Mouse (Mus musculus) liver, embryonic 13.5 days (tissue): ENCODE results near the gene Rabep1. TPM values are rescaled to one million over a fixed set of nuclear protein-coding genes. Genes with fewer than 3 reads are reported as not detected.

ENCODE experiments used
- ATAC-seq: fragments of 200-750 bp; cut with Nextera tagmentation; 2 replicates; pipeline ENCODE4 v1.8.0; 2017; ENCODE audit warnings: low read depth, mild to moderate bottlenecking, moderate number of reproducible peaks, moderate library complexity
- DNase-seq: peaks from one replicate; pipeline ENCODE4 v3.0.0; 2022
- H3K27ac ChIP-seq: fragments of 300-500 bp; sonication (generic); 2 replicates; pipeline ENCODE4 v1.5.1; 2015; ENCODE audit warnings: moderate library complexity, mild to moderate bottlenecking, inconsistent platforms
- H3K27me3 ChIP-seq: fragments of 300-500 bp; sonication (generic); 2 replicates; pipeline ENCODE4 v1.6.1; 2015; ENCODE audit warnings: mild to moderate bottlenecking, inconsistent platforms
- H3K36me3 ChIP-seq: fragments of 300-500 bp; sonication (generic); 2 replicates; pipeline ENCODE4 v1.6.1; 2015; ENCODE audit warnings: mild to moderate bottlenecking, inconsistent platforms
- H3K4me1 ChIP-seq: fragments of 300-500 bp; sonication (generic); replicated peaks from 2 replicates; pipeline ENCODE4 v1.6.1; 2015; ENCODE audit warnings: inconsistent platforms
- H3K4me2 ChIP-seq: fragments of 300-500 bp; sonication (generic); 2 replicates; pipeline ENCODE4 v1.6.1; 2015; ENCODE audit warnings: inconsistent platforms, mild to moderate bottlenecking, moderate library complexity
- H3K4me3 ChIP-seq: fragments of 300-500 bp; sonication (generic); replicated peaks from 2 replicates; pipeline ENCODE4 v1.5.1; 2015; ENCODE audit warnings: mild to moderate bottlenecking, inconsistent platforms
- H3K9ac ChIP-seq: fragments of 300-500 bp; sonication (generic); 2 replicates; pipeline ENCODE4 v1.6.1; 2015; ENCODE audit warnings: mild to moderate bottlenecking, inconsistent platforms
- H3K9me3 ChIP-seq: fragments of 300-500 bp; sonication (generic); replicated peaks from 2 replicates; pipeline ENCODE4 v1.6.1; 2016; ENCODE audit warnings: inconsistent platforms
- WGBS: fragments of 180-500 bp; shearing (Covaris S2); methylation state at CpG from one replicate; pipeline ENCODE4 v1.1.7; 2015; ENCODE audit not compliant: insufficient replicate concordance; 5-methylcytosine and 5-hydroxymethylcytosine counted together
- polyA plus RNA-seq: library from polyadenylated mRNA; unstranded; fragments of >200 nt; fragmentation: Nextera tagmentation; extraction: Ambion mirVana; gene quantifications from 2 replicates; pipeline ENCODE4 v1.2.1, GENCODE M21; 2015

Gene Rabep1
- polyA plus RNA-seq, 1 experiment from 2014 or later = 17.6 TPM

- DNase-seq (no peak), ATAC-seq (0 out of 2 replicates have a peak, but pooled peaks have one; percentile 19)
- H3K9me3 ChIP-seq = no peaks in the 10 kb centered on the region
- H3K9ac ChIP-seq = peak overlapping the region; percentile 88
- H3K36me3 ChIP-seq = peaks cover 69% of the 10 kb centered on the region
- peak overlapping the region; percentile 95 for H3K4me3 ChIP-seq
- WGBS = 69% methylated on average over 14 of the region's 14 CpGs
- H3K27ac ChIP-seq = peak overlapping the region; percentile 58
- peak overlapping the region; percentile 95 for H3K4me2 ChIP-seq
- H3K4me1 ChIP-seq = peaks cover 40% of the 10 kb centered on the region
- no peaks in the 10 kb centered on the region for H3K27me3 ChIP-seq
These were observed 136.4 kb downstream of the Rabep1 start for GRCm38 (mm10) chr11:70980751-70981510.

DNA sequence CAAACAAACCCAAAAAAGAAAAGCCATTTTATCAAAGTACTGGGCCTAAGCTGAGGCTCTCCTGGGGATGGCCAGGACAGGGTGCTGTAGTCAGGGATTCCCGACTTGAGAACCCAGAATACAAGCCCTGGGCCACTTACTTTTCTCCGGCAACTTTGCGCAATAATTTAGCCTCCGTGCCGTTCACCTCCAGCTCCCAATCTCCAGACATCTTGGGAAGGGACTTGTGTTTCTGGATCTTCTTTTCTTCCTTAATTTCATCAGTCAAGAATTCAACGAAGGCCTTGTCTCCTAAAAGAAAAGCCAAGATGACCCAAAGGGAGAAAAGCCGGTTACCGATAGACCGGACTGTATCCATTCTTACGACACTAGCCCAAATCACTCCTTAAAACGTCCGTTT is 137.5 kb downstream of the Rabep1 start:
- H3K4me3 ChIP-seq = peak overlapping the region; percentile 95
- peak overlapping the region; percentile 55; the same call in 1 of the 2 replicates for H3K27ac ChIP-seq
- H3K36me3 ChIP-seq = peaks cover 69% of the 10 kb centered on the region
- H3K27me3 ChIP-seq = no peaks in the 10 kb centered on the region
- peak overlapping the region; percentile 95 for H3K4me2 ChIP-seq
- peaks cover 40% of the 10 kb centered on the region for H3K4me1 ChIP-seq
- ATAC-seq (no peak), DNase-seq (no peak)
- H3K9me3 ChIP-seq = no peaks in the 10 kb centered on the region
- 2% methylated on average over 12 of the region's 12 CpGs for WGBS
- peak overlapping the region; percentile 88 for H3K9ac ChIP-seq

- Histone ChIP-seq H3K27me3 (no peaks in the 10 kb centered on the region), H3K4me3 (peak within 1 kb of the TSS; percentile 95), H3K4me1 (peaks cover 40% of the 10 kb centered on the region), H3K4me2 (peak within 1 kb of the TSS; percentile 95), H3K27ac (peak within 1 kb of the TSS; percentile 72), H3K9me3 (no peaks in the 10 kb centered on the region), H3K36me3 (peaks cover 69% of the 10 kb centered on the region), H3K9ac (peak within 1 kb of the TSS; percentile 88)
- WGBS = under 1% methylated on average over 54 of the region's 64 CpGs
- DNase-seq = peak; percentile 91
- ATAC-seq = peak; percentile 94
These were observed 138.1 kb downstream of the Rabep1 start, which contains the start of gene C1qbp for GRCm38 (mm10) chr11:70982557-70983228. TSS of gene C1qbp (minus strand) at chr11:70983026.

Other genes with a start within 250 kb of the Rabep1 start
- not detected in 2 replicates for gene 4930544D05Rik, start 228.9 kb upstream of the Rabep1 start, polyA plus RNA-seq
- not detected in 2 replicates for gene Chrne, start 225.6 kb upstream of the Rabep1 start, polyA plus RNA-seq
- gene Gp1ba, start 205.7 kb upstream of the Rabep1 start, polyA plus RNA-seq = 2.8 and 4.7 TPM in 2 replicates
- 74.2 and 81.0 TPM in 2 replicates for gene Rnf167, start 197.5 kb upstream of the Rabep1 start, polyA plus RNA-seq
- 72.8 and 73.8 TPM in 2 replicates for gene Slc25a11, start 197.3 kb upstream of the Rabep1 start, polyA plus RNA-seq
- gene Pfn1, start 190.1 kb upstream of the Rabep1 start, polyA plus RNA-seq = 1,347 and 1,531 TPM in 2 replicates
- gene Eno3, start 187.6 kb upstream of the Rabep1 start, polyA plus RNA-seq = 5.5 and 6.7 TPM in 2 replicates
- 69.2 and 72.4 TPM in 2 replicates for gene Spag7, start 175.4 kb upstream of the Rabep1 start, polyA plus RNA-seq
- 2.8 and 3.6 TPM in 2 replicates for gene Camta2, start 156.7 kb upstream of the Rabep1 start, polyA plus RNA-seq
- 1.2 and 1.3 TPM in 2 replicates for gene Inca1, start 144.6 kb upstream of the Rabep1 start, polyA plus RNA-seq
- gene Kif1c, start 144.2 kb upstream of the Rabep1 start, polyA plus RNA-seq = 0.58 and 0.73 TPM in 2 replicates
- 1.2 and 1.8 TPM in 2 replicates for gene Zfp3, start 80.6 kb upstream of the Rabep1 start, polyA plus RNA-seq
- 0.18 and 0.41 TPM in 2 replicates for gene Scimp, start 32.2 kb upstream of the Rabep1 start, polyA plus RNA-seq
- 67.4 and 78.9 TPM in 2 replicates for gene Nup88, start 125.2 kb downstream of the Rabep1 start, polyA plus RNA-seq
- 95.3 and 97.0 TPM in 2 replicates for gene Rpain, start 125.4 kb downstream of the Rabep1 start, polyA plus RNA-seq
- gene C1qbp, start 138.2 kb downstream of the Rabep1 start, polyA plus RNA-seq = 321 and 342 TPM in 2 replicates
- 7.5 and 10.2 TPM in 2 replicates for gene Dhx33, start 159.7 kb downstream of the Rabep1 start, polyA plus RNA-seq
- gene Mis12, start 174.8 kb downstream of the Rabep1 start, polyA plus RNA-seq = 22.6 and 25.4 TPM in 2 replicates
- 36.8 and 50.0 TPM in 2 replicates for gene Derl2, start 175.1 kb downstream of the Rabep1 start, polyA plus RNA-seq
- gene 6330403K07Rik, start 188.7 kb downstream of the Rabep1 start, polyA plus RNA-seq = 5.0 and 6.3 TPM in 2 replicates